Mouse (Mus musculus) spleen, adult 18-20 months (tissue): ENCODE data around the gene Myh7b.

Source experiments
- DNase-seq, 2 experiments: peaks; one replicate each; pipeline ENCODE4 v3.0.0; 2022; ENCODE audit warnings: mixed read lengths in 2 of 2

The Myh7b gene

DNA sequence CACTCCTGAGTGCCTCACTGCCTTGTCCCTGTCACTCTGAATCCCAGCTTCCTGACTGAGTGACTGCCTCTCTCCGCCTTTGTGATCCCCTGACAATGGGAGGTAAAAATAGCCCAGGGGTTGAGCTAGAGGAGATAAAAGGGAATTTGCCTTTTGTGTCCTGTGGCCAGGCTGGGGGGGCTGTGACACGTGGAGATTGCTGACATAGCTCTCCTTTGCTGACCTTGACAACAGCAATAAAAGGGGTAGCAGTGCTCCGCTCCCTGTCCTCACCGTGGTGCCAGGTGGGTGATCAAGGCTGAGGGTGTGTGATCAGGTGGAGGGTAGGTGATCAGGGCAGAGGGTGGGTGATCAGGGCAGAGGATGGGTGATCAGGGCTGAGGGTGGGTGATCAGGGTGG, at the start of gene Myh7b:
Myh7b (plus strand) TSS at position 235 of the 400 bp plus-strand sequence.
- DNase-seq, result no peak

DNA sequence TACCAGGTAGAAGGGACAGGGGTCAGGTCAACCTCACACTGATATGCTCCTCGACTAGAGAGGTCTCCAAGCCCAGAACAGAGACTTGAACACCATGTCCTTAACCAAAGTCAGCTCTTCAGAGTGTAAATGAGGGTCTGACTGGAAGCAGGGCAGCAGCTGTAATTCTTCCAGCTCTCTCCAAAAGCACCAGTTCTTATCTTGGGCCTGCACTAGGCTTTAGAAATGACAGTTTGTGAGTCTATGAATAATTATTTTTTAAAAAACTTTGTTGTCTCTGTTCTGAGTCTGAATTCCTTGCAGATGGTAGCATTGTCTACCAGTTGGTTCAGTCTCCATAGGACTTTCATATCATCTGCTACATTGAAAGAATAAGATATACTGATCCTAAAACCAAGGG, 48.8 kb upstream of the Myh7b start:
- DNase-seq, result no peak

DNA sequence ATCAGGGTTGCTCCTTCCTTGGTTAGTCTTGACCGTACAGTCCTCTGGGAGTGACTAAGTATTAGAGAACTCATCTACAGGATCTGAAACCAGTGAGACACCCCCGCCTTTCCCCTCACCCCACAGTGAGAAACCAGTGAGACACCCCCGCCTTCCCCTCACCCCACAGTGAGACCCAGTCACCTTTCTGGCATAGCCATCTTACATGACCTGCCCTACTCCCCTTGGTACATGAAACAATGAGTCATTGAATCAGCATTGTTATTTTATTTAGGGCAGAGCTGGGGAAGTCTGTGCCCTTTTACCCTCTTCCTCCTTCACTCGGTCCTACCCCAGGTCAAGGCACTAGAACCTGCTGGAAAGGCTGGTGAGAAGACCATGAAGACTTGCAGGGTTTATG, 48.1 kb upstream of the Myh7b start:
- no peak for DNase-seq

DNA sequence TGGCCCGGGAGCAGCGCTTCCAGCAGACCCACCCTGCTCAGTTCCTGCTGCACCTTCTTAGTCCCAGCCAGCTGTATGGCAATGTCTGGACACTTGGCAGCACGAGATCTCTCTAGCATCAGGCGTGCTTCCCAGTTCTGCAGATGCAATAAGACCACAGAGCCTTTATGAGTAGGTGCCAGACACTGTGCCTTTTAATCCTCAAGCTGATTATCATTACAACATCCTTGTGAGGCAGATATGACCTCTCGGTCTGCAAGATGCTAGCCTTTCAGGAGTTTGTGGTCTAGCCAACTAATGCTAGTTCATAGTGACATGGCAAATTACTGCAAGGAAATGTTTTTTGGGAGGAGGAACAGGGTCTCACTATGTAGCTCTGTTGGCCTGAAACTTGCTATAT, 43.3 kb upstream of the Myh7b start:
- no peak for DNase-seq

DNA sequence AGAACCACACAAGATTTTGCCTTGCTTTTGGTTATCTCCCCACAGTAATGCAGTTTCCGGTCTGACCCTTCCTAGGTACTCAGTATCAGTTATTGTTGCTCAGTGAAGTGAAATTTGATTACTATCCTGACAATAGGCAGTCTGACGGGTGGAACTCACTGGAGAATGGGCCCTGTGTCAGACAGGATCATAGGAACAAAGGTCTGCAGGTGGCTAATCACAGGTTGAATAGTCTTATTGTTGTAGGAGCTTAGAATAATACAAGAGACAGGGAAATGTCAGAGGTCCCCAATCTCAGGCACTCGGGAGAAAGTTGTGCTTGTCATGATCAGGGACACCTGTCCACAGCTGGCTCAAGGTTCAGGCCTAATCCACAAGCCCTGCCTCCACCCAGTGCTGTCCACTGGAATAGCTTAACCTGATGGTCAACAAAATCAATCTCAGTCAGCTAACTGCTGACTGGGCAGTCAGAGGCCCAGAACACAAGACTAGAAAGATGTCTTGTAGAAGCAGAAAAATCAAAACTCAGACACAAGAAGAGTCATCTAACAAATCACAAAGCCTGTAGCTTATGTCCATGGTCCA, 41.7 kb upstream of the Myh7b start:
- DNase-seq, result no peak

DNA sequence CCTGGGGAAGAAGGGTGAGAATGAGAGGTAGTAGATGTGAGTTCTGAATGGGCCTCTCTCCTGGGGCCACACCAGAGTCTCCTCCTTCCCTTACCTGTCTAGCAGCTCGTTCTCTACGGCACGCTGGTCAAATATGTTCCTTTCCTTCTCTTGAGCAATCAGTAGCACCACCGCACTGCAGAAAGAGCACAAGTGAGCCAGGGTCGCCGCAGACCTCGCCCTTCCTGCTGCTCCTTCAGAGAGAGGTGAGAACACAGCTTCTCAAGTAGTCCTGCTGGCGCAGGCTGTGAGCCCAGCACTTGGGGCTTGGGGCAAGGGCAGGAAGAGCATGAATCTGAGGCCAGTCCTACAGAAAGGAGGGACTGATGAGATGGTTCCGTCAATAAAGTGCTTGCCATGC, 38.0 kb upstream of the Myh7b start:
- no peak for DNase-seq

DNA sequence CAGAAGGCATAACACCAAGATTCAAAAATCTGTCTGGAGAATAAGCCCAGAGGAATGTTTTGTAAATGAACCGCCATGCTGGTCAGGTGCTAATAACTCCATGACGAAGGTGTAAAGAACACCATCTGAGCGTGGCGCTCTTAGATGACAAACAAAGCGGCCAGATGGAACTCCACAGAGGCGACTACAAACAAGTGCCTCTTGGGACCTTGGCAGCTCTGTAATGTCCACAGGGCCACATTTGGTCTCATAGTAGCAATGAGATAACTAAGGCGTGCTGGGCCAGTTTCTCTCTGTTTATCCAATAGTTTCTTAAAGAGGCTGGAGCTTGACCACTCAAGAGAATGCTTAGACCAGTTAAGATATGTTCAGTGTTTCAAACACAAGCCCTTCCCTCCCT, 37.0 kb upstream of the Myh7b start:
- no peak for DNase-seq

DNA sequence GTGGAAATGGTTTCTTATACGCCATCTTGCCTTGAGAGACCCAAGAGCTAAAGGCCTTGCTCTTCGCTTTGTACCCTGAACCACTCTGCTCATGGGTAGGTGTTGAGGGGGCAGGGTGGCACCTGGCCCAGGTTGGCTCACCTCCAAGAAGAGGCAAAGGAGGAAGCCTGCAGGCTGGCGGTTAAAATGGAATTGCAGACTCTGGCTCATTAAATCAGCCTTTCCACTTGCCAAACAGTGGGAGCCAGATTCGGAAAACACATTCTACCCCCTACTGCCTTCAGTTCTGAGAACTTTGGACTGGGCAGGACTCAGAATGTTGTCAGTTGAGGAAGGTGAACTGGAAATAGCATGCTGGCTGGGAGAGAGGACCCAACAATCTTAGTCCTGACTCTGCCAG, 36.3 kb upstream of the Myh7b start:
- DNase-seq, result no peak

DNA sequence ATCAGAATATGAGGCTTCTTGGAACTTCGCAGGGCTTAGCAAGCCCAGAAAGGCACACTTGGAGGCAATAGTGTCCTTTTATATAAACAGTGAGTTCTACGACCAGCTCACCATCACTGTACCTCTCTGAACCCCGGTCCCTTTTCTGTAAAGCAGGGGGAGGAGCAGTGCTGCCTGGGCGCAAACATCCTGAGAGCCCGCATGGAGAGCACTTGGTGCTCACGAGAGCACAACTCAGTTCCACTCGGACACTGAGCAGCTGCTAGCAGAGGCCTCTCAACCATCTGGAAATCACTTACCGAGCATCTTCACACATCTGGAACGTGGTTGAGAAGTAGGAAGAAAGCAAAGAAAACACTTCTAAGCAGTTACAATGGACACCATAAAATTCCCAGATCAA, 34.4 kb upstream of the Myh7b start:
- DNase-seq, result no peak

DNA sequence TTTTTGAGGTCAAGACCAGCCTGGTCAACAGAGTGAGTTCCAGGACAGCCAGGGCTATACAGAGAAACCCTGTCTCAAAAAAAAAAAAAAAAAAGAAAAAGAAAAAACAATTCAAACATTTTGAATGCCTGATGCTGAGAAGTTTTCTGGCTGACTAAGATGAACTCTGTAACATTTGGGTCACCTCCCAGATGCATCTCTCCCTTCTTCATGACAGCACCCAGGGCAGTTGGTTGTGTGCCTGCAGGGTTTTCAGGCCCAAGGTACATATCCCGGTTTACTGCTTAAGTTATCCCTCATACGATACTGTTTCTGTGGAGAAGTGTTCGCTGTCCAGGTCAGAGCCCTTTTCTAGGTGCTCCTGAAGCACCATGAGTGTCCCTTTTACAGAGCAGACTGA, 30.7 kb upstream of the Myh7b start:
- no peak for DNase-seq

DNA sequence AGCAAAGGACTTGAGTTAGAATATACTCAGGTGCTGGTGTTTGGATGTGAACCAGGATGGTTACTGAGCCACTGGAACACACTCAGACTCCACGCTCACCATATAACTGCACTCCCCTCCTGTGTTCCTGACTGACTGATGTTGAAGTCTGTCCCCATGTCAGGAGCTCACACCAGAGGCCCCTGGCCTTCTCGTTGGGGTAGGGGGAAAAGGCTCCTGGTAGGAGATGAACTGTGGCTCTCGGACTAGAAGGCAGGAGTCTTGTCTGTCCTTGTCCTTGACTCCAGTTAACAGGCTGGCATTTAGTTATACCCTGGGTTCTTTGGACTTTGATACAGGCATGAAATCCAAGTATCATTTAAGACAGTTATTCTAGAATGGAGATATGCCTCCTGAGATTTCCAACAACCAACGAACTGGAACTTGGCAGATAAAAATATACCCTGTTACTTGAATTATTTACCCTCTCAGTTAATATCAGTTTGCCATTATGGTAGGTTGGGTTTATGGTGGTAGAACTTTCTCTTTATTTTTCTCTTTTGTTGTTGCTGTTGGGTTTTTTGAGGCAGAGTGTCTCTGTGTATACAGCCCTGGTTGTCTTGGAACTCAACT, 28.5 kb upstream of the Myh7b start:
- no peak for DNase-seq

DNA sequence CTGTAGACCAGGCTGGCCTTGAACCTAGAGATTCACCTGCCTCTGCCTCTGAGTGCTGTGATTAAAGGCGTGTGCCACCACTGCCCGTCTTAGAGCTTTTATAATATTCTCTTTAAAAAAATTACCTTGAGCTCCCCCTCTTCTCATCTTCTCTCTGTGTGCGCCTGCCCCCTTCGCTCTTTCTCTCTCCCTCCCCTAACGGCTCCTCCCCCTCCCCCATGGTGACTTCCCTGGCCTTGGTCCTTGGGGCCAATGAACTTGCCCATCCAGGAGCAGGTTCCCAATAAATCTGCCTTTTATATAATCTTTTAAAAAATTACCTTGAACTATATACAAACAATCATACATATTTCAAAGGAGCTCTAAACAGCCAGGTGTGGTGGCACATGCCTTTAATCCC, 28.0 kb upstream of the Myh7b start:
- no peak for DNase-seq

DNA sequence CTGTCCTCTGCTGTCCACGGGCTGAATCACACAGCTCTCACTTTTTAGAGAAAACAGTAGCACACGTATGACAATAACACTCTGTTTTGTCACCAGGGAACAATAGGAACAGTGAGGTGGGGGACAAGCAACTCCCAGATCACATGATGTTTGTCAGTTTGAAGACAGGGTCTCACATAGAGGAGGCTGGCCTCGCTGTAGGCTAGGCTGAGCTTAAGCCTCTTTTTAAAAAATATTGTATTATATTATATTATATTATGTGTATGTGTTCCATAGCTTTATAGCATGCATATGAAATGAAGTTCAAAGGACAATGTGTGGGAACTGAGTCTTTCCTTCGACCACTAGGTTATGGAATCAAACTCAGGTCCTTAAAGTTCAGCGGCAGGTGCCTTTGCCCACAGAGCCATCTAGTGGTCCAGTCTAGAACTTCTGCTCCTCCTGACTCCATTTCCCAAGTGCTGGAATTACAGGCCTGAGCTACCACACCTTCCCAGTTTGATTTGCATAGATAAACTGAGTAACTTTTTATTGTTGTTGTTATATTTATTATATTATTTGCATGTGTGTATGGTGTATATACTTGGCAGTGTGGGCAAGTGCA, 27.0 kb upstream of the Myh7b start:
- peak in 1 of 2 experiments; percentile 30 for DNase-seq

DNA sequence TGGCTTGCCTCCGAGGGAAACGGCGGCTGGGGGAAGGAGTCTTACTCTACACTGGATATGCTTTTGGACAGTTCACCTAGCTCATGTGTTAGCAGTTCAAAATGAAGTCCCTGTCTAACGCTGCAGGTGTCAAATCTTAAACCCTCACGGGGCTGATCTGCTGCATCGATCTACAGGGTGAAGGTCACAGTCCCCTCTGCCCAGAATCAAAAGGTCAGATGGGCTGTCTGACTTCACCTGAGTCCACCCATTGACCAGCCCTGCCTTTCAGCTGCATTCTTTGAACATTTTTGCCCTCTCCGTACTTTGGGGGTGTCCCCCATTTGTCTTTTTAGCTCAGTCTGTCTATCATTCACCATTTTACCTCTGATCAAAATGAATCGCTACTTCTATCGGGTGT, 25.9 kb upstream of the Myh7b start:
- no peak for DNase-seq

DNA sequence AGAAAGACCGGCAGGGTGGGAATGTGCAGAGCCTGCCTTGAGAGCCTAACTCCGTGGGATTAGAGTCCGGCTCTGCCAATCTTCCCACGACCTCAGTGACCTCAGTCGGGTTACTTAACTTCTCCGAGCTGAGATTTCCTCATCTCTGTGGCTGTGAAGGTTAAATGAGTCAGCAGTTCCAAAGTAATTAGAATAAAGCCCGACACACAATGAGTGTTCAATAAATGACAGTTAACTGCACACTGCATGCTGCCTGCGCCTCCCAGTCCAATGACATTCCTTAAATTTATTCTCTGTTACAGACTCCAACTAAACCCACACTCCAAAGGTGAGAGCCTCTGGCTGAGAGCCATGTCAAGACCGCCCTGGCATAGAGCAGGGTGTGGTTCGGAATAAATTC, 25.5 kb upstream of the Myh7b start:
- DNase-seq, result no peak

DNA sequence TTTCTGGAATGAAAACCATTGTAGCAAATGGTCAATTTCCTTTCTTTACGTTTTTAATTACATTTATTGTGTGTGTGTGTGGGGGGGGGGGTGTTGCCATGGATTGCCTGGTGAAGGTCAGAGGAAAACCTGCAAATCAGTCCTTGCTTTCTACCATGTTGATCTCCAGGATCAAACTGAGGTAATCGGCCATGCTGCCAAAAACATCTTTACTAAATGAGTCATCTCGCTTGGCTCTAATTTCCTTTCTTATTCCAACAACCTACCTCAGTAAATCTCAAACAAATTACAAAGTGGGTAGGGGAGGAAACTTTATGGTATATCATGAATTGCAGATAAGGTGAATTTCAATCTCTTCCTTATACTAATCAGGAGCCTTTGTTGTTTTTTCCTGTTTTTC, 22.9 kb upstream of the Myh7b start:
- DNase-seq, result no peak

DNA sequence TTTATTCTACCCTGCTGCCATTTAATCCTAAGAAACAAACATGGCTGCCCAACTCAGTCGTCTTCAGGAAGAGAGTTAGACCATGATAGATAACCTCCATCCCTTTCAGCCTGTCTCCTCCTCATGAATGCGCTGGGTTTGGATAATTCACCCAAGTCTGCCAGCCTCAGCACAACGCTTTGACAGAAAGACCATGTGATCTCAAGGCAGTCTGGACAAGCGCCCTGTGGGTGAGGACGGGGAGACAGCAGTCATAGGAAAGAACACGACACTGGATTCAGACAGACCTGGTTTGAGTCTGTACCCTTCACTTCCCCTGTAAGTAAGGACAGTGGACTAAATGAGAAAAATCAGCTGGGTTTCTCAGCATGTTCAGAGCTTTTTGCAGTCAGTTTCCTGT, 21.5 kb upstream of the Myh7b start:
- DNase-seq, result no peak

DNA sequence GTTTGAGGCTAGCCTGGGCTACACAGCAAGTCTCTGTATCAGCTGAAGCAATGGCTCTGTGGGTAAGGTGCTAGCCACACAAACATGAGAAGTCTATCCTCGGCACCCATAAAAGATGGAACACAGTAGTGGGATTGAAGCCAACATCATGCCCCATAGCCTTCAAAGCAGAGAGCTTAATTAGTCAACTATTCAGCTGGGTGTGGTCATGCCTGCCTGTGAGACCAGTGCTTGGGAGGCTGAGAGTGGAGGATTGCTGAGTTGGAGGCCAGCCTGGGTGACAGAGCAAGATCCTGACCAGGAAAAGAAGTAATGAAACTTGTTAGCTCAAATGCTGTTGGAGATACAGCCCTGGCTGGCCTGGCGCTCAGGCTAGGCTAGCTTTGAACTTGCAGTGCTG, 20.1 kb upstream of the Myh7b start:
- DNase-seq, result no peak

DNA sequence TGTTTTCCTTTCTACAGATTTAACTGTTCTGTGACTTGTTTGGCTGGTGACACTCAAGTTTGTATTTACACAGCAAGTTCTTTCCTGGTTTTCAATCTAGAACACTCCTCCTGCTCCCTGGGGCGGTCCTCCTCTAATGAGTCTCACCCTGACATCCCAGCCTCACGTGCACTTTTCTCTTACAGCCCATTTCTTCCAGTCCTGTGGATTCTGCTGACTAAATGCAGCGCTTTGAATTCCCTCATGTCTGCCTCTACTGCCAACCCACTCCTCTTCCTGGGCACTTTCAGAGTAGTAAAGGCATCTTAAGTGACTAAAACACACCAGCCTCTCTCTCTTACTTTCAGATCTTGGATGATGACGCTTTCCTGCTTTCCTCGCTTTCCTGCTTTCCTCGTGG, 19.3 kb upstream of the Myh7b start:
- no peak for DNase-seq

DNA sequence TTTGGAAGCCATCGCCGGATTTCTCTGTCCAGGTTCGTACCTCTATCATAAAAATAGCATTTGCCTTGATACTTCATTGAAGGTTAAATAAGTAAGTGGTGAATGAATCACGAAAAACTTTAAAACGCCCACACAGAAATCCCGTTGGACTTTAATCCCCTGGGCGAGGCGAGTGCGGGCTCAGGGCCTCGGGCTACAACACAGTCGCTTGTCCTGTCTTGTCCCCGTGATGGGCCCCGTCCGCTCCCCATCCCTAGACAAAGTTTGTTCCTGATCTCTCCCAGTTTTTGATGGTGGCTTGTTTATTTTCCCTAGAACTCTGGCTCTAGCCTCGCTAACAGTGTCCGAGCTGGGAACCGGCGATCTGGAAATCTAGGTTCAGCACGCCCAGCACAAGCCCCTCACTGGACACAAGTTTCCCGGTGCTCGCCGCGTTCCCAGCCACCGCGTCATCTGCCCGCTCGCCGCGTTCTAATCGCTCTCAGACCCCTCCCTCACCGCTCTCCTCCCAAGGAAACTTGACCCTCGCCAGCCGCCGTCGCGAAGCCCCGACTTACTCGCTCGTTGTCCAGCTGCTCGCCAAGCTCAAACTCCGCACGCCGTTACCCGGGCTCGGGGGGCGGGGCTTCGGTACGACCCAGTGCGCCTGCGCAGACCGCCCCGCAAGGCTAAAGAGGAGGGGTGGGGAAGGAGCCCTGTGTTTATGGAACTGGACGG, 18.7 kb upstream of the Myh7b start, which contains the start of gene Gss:
Gss (minus strand) TSS at position 674 of the 717 bp plus-strand sequence.
- peak; percentile 94 to 98 for DNase-seq

DNA sequence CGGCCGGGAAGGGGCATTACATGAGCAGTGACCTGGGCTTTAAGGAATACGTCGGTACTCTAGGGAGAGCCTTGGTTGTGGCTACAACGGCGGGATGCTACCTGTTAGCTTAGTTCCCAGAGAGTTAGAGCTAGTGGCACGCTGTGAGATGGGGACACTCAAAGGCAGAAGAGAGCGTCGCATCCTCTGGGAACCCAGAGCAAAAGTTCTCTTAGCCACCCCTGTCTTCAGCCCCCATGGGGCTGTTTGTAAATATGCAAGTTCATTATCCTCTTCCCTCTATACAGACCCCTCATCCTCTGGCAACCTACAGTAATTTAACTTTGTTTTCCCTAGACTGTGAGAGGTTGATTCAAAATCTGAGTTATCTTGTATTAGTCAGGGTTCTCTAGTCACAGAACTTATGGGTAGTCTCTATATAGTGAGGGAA, 18.1 kb upstream of the Myh7b start:
- DNase-seq, result no peak

DNA sequence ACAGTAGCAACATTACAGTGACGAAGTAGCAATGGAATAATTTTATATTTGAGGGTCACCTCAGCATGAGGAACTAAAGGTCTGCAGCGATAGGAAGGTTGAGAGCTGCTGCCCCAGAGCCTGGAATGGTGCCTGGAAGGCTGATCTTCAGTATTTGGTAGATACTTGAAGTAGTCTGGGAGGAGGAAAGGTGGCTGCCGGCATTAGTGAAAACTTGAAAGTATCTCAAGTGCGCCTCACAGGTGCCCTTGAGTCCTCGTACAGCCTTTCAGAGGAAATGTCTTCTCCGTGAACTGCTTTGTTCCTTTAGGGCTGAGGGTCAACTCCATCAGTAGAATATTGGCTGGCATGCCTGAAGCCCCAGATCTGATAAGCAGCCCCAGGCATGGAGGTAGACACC, 15.5 kb upstream of the Myh7b start:
- no peak for DNase-seq

DNA sequence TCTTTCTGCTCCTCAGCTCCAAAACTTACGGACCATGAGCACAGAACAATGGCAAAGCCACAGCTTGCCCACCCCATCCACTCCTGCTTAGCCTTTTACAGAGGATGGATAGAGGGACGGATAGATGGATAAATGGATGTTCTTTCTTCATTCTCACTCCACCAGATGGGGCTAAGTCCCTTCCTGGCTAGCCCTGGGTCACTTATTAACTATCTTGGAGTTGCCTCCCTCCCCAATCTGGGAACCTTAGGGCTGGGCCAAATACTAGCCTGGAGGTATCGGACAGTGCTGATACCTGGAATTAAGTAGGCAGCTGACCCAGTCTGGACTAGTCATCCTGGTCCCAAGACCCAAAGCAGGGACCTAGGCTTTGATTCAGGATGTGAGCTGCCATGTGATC, 7.3 kb upstream of the Myh7b start:
- DNase-seq, result no peak
